Mouse (Mus musculus): ENCODE data around the gene Aco1.

Aco1 gene

GRCm38 (mm10) chr4:40156153-40156552 is 13.3 kb downstream of the Aco1 start:
- in situ Hi-C loops (cut with MboI; ENCODE audit: unreplicated experiment in 2 of 2), result no loop called here

GRCm38 (mm10) chr4:40156582-40157499 is 14.0 kb downstream of the Aco1 start:
- in situ Hi-C loops (cut with MboI; ENCODE audit: unreplicated experiment in 2 of 2), result no loop called here

DNA sequence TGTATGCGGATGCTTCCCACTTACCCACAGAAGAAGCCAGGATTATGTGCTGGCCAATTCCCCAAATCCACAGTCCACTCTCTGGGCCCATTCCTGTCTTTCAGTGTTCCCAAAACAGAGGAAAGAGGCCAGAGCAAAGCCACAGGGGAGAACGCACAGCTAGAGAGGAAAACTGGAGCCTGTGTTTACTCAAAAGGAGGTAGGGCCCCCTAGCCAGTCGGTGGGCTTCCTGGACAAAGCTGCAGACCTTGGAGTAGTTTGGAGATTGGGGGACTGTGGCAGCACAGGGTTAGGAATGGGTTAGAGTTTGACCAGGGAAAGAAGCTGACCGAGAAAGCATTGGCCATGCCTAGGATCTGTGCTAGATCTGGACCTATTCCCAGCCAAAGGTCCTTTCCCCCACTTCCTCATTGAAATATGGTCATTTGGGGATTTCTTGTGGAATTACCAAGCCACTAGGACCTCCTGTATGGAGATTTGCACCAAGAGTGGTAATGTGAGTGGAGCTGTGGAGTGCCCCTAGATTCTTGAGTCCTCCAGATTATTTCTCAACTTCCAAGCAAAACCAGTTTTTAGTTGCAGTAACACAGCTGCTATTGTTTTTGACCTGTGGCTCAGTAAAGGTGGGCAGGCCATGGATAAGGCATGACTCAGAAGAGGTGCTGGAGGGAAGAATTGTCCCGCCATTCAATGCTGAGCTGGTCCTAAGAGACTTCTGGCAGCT is 14.8 kb downstream of the Aco1 start:
- in situ Hi-C loops (cut with MboI; ENCODE audit: unreplicated experiment in 2 of 2), result no loop called here

- in situ Hi-C loops (cut with MboI; ENCODE audit: unreplicated experiment in 2 of 2), result no loop called here
These were observed 15.3 kb downstream of the Aco1 start for GRCm38 (mm10) chr4:40158224-40158540.

DNA sequence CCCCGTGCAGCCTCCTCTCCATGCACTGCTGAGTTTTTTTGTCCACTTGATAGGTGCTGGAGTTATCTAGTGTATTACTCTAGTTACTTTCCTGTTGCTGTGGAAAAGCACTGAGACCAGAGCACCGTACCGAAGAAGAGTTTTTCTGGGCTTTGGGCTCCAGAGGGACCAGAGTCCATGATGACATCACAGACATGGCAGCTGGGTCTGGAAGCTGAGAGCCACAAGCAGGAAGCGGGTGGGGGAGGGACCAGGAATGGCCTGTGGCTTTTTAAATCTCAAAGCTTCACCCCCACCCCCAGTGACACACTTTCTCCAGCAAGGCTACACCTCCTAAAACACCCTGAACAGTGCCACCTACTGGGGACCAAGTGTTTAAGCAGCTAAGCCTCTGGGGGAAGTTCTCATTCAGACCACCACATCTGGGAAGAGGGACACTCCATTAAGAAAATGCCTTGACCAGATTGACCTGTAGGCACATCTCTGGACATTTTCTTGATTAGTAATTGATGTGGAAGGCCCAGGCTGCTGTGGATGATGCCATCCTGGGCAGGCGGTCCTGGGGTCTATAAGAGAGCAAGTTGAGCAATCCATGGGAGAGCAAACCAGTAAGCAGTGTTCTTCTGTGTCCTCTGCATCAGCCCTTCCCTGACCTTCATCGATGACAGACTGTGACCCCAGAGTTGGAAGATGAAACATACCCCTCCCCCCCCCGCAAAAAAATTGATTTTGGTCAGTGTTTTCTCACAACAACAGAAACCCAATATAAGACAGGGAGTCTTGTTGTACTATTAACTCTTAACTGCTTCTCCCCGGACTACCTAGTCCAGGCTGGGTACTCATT is 17.9 kb downstream of the Aco1 start:
- in situ Hi-C loops (cut with MboI; ENCODE audit: unreplicated experiment in 2 of 2), result no loop called here

- in situ Hi-C loops (cut with MboI; ENCODE audit: unreplicated experiment in 2 of 2), result no loop called here
These were observed 20.8 kb downstream of the Aco1 start for GRCm38 (mm10) chr4:40163646-40164045.

GRCm38 (mm10) chr4:40171477-40171876 is 28.6 kb downstream of the Aco1 start:
- in situ Hi-C loops (cut with MboI; ENCODE audit: unreplicated experiment in 2 of 2), result no loop called here

DNA sequence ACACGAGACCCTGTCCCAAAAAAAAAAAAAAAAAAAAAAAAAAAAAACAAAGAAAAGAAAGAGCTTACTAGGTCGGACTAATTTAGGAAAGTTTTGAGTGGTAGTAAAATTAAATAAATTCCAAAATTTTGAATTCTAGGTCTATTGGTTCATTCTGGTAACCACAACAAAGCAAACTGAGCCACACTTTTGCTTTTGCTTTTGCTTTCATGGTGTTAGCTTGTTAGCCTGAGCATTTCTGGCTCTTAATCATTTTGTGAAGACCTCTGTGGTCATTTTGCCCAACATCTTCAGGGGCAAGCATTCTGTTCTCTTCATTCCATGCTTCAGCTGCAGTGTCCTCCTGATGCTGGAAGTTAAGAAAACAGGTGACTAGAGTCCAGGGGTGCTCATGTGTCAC is 29.5 kb downstream of the Aco1 start:
- in situ Hi-C loops (cut with MboI; ENCODE audit: unreplicated experiment in 2 of 2), result no loop called here

- in situ Hi-C loops (cut with MboI; ENCODE audit: unreplicated experiment in 2 of 2), result no loop called here
These were observed 31.4 kb downstream of the Aco1 start for GRCm38 (mm10) chr4:40174321-40174720.

DNA sequence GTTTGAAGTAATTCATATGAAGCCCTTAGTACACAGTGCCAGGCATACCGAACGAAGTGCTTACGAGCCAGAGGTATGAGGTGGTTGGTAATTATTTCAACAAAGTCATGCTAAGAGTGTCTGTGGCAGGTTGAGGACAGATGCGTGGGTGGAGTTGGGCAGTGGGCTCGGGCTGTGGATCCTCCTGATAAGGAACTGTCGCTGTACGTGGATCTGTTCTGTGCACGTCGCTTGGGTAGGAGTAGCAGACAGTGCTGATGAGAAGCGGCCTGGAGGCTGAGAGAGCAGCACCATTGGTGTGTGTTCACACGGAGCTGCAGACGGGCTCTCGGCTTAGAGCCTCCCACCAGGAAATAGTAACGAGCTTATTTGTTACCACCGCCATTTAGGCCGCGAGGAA is 35.7 kb downstream of the Aco1 start:
- in situ Hi-C loops (cut with MboI; ENCODE audit: unreplicated experiment in 2 of 2), result no loop called here

DNA sequence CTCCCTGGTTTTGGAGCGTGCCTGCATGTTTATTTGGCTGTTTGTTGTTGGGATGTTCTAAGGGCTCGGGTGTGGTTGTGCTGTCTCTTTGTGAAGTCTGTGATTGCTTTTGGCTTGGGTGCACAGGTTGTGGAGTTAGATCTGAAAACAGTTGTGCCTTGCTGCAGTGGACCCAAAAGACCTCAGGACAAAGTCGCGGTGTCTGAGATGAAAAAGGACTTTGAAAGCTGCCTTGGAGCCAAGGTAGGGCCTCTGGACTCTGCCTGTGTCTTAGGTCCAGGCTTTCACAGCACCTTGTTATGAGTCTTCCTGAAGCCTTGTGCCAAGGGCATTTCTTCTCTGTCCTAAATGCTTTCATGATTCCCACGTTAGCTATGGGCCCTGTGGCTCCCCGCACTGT is 37.2 kb downstream of the Aco1 start:
- in situ Hi-C loops (cut with MboI; ENCODE audit: unreplicated experiment in 2 of 2), result loop anchor here (5.0 to 10.0 kb wide), 3 partner anchors 38 to 107 kb away; partner anchors contain the start of gene Aco1 (in 1 of the 2)

DNA sequence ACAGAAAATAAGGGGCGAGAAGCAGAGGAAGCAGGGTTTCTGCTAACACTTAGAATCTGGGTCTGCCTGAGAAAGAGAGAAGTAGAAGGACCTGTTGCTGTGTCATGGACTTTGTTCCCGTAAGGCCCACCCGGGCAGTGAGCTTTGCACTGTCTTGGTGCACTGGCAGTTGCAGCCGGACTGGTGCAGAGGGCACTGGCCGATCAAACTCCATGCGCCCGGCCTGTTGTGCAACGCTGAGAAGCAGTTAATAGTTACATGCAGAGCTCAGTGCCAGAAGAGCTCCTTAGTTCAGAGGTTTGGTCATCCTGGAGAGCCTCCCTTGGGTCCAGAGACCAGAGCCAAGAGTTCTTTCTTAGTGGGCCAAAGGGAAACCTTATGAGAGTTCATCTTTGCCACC is 38.8 kb downstream of the Aco1 start:
- in situ Hi-C loops (cut with MboI; ENCODE audit: unreplicated experiment in 2 of 2), result loop anchor here (5.0 to 10.0 kb wide), 3 partner anchors 39 to 106 kb away; partner anchors contain the start of gene Aco1 (in 1 of the 2)

GRCm38 (mm10) chr4:40182651-40183320 is 39.9 kb downstream of the Aco1 start:
- in situ Hi-C loops (cut with MboI; ENCODE audit: unreplicated experiment in 2 of 2), result loop anchor here (5.0 to 10.0 kb wide), 3 partner anchors 40 to 105 kb away; partner anchors contain the start of gene Aco1 (in 1 of the 2)

- in situ Hi-C loops (cut with MboI; ENCODE audit: unreplicated experiment in 2 of 2), result loop anchor here (5.0 to 10.0 kb wide), 3 partner anchors 41 to 104 kb away; partner anchors contain the start of gene Aco1 (in 1 of the 2)
These were observed 40.9 kb downstream of the Aco1 start for GRCm38 (mm10) chr4:40183781-40184180.

- in situ Hi-C loops (cut with MboI; ENCODE audit: unreplicated experiment in 2 of 2), result loop anchor here (5.0 to 10.0 kb wide), 3 partner anchors 42 to 103 kb away; partner anchors contain the start of gene Aco1 (in 1 of the 2)
These were observed 41.6 kb downstream of the Aco1 start for GRCm38 (mm10) chr4:40184470-40184869.

GRCm38 (mm10) chr4:40187956-40188355 is 45.1 kb downstream of the Aco1 start:
- in situ Hi-C loops (cut with MboI; ENCODE audit: unreplicated experiment in 2 of 2), result loop anchor here in 1 of 2 experiments (5.0 to 10.0 kb wide), 2 partner anchors 56 to 97 kb away; no protein-coding TSS in a partner anchor

DNA sequence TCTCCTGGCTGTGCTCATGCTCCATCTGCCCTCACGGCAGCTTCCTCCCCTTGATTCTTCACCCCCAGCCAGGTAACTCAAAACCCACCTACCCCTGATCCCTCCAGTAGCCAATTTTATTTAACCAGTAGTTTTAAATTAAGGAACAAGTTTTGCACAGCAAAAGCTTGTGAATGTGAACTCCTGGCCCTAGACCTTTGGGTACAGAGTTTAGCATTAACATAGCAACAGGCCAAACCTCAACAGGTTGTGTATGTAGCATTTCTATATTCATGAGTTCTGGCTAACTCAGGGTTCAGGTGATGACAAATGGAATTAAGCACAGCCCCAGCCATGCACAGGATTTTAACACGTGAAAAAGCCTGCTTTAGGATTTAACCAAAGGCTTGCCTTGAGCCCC is 49.4 kb downstream of the Aco1 start:
- in situ Hi-C loops (cut with MboI; ENCODE audit: unreplicated experiment in 2 of 2), result no loop called here

GRCm38 (mm10) chr4:40193461-40193860 is 50.6 kb downstream of the Aco1 start:
- in situ Hi-C loops (cut with MboI; ENCODE audit: unreplicated experiment in 2 of 2), result no loop called here

- in situ Hi-C loops (cut with MboI; ENCODE audit: unreplicated experiment in 2 of 2), result no loop called here
These were observed 52.5 kb downstream of the Aco1 start for GRCm38 (mm10) chr4:40195336-40195735.

DNA sequence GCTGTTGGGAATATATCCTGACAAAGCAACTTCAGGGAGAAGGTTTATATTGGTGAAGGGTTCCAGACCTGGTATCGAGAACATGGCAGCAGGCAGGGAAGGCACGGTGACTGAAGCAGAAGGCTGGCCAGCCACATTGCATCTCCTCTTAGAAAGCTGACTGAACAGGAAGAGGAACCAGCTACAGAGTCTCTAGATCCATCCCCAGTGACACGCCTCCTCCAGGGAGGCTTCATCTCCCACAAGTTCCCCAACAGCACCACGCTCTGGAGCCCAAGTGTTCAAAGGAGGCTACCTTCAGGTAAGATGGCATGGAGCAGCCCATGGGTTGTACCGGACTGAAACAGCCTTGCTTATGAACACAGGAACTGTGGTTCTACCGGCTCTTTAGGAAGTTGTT is 59.3 kb downstream of the Aco1 start:
- in situ Hi-C loops (cut with MboI; ENCODE audit: unreplicated experiment in 2 of 2), result no loop called here
